Mouse (Mus musculus) layer of hippocampus, adult 11-12 months (tissue): ENCODE results near the gene Grk4.

Experiments
- DNase-seq: peaks from one replicate; pipeline ENCODE4 v3.0.0; 2022; ENCODE audit warnings: low spot score

The Grk4 gene

GRCm38 (mm10) chr5:34659686-34660590 is at the start of gene Grk4, which contains the start of gene Nop14:
Gene Grk4, plus strand, starts transcription at chr5:34660379.
Gene Nop14, minus strand, starts transcription at chr5:34660148.
- DNase-seq: peak; percentile 100

- no peak for DNase-seq
These were observed 27.2 kb upstream of the Grk4 start for GRCm38 (mm10) chr5:34632996-34633395.

- no peak for DNase-seq
These were observed 26.5 kb upstream of the Grk4 start for GRCm38 (mm10) chr5:34633641-34634040.

DNA sequence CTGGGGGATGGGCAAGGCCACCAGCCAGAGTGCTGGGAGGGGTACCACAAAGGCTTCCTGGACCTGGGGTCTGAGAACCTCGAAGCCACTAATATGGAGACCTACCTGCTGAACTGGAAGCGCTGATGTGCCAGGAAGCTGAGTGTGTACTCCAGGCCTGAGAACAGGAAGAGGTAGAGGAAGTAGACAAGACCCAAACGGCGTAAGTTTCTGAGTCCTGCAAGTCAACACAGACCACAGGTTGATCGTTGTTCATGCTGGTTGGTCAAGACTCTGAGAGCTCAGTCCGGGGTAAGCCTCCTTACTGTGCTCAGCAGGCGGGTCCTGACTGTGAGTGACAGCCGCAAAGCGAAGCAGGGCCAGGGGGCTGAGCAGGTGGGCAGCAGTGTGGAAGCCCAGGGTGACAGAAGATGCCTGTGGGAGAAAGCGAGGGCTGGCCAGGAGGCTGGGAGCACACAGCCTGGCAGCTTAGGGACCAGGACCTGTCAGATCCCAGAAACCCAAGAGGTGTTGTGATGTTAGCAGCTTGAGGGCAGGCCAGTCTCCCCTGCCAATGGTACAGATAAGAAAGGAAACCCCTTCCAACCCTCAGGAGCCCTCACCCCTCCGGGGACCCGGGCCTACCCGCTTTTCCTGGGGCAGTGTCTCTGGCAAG is 25.3 kb upstream of the Grk4 start:
- DNase-seq: no peak

- no peak for DNase-seq
These were observed 24.4 kb upstream of the Grk4 start for GRCm38 (mm10) chr5:34635665-34636192.

DNA sequence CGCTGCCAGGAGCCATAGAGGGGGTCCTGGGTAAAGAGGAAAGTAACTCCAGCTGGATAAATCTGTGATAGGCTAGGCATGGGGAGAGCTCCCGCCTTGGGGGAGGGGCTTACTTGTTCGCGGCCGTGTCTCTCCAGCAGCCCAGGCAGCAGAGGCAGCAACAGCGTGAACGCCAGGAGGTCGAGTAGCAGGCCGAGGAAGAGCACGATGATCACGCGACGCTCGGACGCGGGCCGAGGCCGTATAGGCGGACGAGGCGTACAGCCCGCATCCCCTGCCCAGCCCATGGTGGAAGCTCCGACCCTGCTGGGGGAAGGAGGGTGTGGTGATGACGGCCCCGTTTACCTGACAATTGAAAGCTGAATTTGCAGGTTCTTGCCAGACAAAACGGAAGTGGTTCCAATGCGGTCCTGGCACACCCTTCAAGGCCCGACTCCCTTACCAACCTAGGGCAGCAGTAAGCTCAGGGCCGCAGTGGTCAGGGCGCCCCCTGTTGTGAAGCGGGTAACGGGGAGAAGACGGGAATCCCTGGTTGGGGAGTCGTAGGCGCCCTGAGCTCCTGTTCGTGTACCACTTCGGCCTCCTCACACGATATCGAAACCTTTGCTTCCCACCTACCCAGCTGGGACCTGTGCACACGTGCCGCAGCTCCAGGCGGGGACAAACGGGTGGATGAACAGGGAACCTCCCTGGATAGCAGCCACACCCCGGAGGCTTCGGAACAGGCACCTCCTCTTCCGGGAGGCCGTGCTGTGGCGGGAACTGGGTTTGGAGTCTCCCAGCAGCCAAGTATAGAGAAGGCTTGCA is 23.5 kb upstream of the Grk4 start, which contains the start of gene Mfsd10:
Gene Mfsd10 (minus strand): TSS at position 732 of the 807 bp plus-strand sequence.
- peak; percentile 85 for DNase-seq

- DNase-seq: no peak
These were observed 22.5 kb upstream of the Grk4 start for GRCm38 (mm10) chr5:34637591-34638156.

DNA sequence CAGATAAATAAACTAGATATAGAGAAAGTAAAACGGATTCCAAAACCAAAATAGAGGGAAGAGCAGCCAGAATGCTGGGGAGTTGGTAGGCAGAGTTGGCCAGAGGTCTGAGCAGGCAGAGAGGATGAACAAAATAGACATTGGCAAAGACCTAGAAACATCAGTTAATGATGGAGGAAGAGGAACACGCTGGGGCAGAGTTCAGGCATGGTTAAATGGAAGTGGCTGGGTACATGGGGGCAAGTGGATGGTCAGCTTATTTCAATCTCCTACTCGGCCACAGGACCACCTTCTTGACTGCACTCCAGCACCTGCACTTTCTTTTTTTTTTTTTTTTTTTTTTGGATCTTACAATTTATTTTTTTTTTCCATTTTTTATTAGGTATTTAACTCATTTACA is 18.2 kb upstream of the Grk4 start:
- no peak for DNase-seq

- peak; percentile 79 for DNase-seq
These were observed 17.2 kb upstream of the Grk4 start for GRCm38 (mm10) chr5:34642932-34643331.

DNA sequence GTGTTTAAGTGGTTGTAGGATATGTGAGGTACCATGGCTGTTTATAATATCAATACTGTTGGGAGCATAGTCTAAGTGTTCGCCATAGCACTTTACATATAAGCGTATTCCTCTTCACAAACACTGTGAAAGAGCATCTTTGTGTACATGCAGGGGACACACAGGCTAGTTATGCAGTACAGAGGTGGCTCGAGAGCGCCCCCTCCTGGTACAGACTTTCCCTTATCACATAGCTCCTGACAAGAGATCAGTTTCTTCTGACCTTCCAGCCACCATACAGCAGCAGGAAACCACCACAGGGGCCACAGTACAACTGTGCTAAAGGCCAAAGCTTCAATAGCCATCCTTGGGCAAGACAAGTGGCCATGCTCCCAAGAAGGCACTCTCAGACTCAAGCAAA is 12.6 kb upstream of the Grk4 start:
- DNase-seq: peak; percentile 82

GRCm38 (mm10) chr5:34652961-34653360 is 7.2 kb upstream of the Grk4 start:
- no peak for DNase-seq

- DNase-seq: no peak
These were observed 5.3 kb upstream of the Grk4 start for GRCm38 (mm10) chr5:34654881-34655280.

- no peak for DNase-seq
These were observed 2.6 kb upstream of the Grk4 start for GRCm38 (mm10) chr5:34657556-34657955.

- DNase-seq: no peak
These were observed 482 bp downstream of the Grk4 start for GRCm38 (mm10) chr5:34660591-34661130.

DNA sequence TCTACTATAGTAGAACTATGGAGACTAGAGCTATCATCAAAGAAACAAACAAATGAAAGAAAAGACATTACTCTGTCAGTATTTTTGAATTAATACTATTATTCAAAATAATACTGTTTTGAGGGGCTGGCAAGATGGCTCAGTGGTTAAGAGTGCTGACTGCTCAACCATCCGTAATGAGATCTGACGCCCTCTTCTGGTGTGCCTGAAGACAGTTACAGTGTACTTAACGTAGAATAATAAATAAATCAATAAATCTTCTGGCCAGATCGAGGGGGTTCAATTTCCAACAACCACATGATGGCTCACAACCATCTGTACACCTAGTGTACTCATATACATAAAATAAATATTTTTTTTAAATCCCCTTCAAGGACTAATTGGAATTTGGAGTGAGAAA is 1.7 kb downstream of the Grk4 start:
- no peak for DNase-seq

GRCm38 (mm10) chr5:34663231-34663630 is 3.1 kb downstream of the Grk4 start:
- DNase-seq: no peak

- no peak for DNase-seq
These were observed 9.3 kb downstream of the Grk4 start for GRCm38 (mm10) chr5:34669493-34669892.

DNA sequence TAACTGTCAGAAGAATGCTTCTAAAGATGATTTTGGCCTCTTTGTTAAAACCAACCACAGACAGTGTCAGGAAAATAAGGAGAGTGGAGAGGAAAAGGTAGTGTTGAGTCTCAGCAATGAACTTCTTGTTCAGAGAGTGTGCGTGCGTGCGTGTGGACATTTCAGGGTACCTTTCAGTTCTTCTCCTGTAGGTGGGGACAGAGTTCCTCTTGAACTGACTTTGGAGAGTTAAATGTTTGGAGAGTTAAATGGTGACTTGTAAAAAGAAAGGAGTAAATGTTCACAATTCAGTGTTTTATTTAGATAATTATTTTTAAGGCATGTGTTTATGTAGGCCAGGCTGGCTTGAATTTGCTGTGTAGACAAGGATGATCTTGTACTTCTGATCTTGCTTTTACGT is 10.1 kb downstream of the Grk4 start:
- DNase-seq: no peak

GRCm38 (mm10) chr5:34689868-34690267 is 29.7 kb downstream of the Grk4 start:
- DNase-seq: no peak

- DNase-seq: no peak
These were observed 32.6 kb downstream of the Grk4 start for GRCm38 (mm10) chr5:34692782-34693181.

GRCm38 (mm10) chr5:34695521-34695920 is 35.3 kb downstream of the Grk4 start:
- DNase-seq: no peak
